Mouse (Mus musculus) left cerebral cortex, postnatal 25 days (tissue): ENCODE data around the gene Gm20792. TPM values are rescaled to one million over a fixed set of nuclear protein-coding genes. Genes with fewer than 3 reads are reported as not detected.
"Not testable (repeated sequence)": the region's sequence is repeated elsewhere in the genome, so short reads cannot be mapped to it uniquely, and the experiment has no call there.

Experiments
- DNase-seq, 2 experiments: peaks; one replicate each; pipeline ENCODE4 v3.0.0; 2022; ENCODE audit warnings: low spot score in 2 of 2, mixed read lengths in 1 of 2
- intact Hi-C: fragments of 180-260 bp; cut with DNase I; formaldehyde crosslinking; loops from one replicate; pipeline ENCODE4 v1.15.1; 2025
- total RNA-seq, 2 experiments: library from RNA; stranded (reverse); gene quantifications; 2 replicates each; pipeline ENCODE4 v1.2.3; 2021

Gene Gm20792
- total RNA-seq, result not detected

GRCm38 (mm10) chrY:48311555-48311954 lies at the start of gene Gm20792:
Gm20792 (plus strand) TSS chrY:48311855.
- intact Hi-C loops, DNase-seq: not testable (repeated sequence)
